Mouse (Mus musculus): ENCODE results near the gene Shcbp1l.

DNA sequence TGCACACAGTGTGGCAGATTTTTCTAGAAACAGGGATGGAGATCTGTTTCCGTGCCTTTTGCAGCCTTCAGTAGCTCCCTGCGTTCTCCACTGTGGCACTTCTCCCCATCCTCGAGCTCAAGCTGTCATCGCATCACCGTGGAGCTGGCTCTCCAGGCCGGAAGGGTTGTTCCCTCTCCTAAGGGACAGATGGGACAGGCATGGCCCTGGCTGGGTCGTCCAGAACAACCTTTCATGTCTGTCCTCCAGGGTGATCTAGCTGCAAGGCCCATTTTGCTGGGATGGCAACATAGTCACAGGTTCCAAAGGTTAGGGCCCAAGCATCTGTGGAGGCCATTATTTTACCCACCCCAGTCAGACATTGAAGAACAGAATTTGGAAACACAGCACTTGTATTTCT lies 6.2 kb downstream of the Shcbp1l start:
- TF ChIP-seq HCFC1 (IDR thresholded peaks at IDR 0.05; ENCODE audit: low read depth, low read length) (no peak), CTCF (conservative IDR thresholded peaks at IDR 0.05 in 1 of 2, IDR thresholded peaks at IDR 0.05 in 1 of 2; ENCODE audit: low read depth in 2 of 2, low read length in 2 of 2) (no peak), USF1 (IDR thresholded peaks at IDR 0.05; ENCODE audit: low read depth, low read length) (no peak), MXI1 (IDR thresholded peaks at IDR 0.05; ENCODE audit: low read depth, low read length) (no peak), GABPA (IDR thresholded peaks at IDR 0.05; ENCODE audit: insufficient replicate concordance, low read depth, low read length) (no peak), E2F4 (IDR thresholded peaks at IDR 0.05; ENCODE audit: insufficient replicate concordance, low read depth, low read length) (no peak), POLR2AphosphoS2 (IDR thresholded peaks at IDR 0.05; ENCODE audit: low read depth, low read length) (no peak), KAT2A (IDR thresholded peaks at IDR 0.05; ENCODE audit: insufficient replicate concordance, low read length) (no peak), ZC3H11A (IDR thresholded peaks at IDR 0.05; ENCODE audit: low read depth, low read length) (no peak), ZMIZ1 (IDR thresholded peaks at IDR 0.05; ENCODE audit: low read depth, low read length) (no peak), MAX (IDR thresholded peaks at IDR 0.05; ENCODE audit: low read length) (no peak)
